Mouse (Mus musculus): ENCODE measurements around the gene Dhrs1. TPM values are rescaled to one million over a fixed set of nuclear protein-coding genes. Genes with fewer than 3 reads are reported as not detected.
"Not testable (repeated sequence)": the region's sequence is repeated elsewhere in the genome, so short reads cannot be mapped to it uniquely, and the experiment has no call there.

Dhrs1 gene
- polyA plus RNA-seq, 1 experiment from 2014 or later: 65.9 TPM

DNA sequence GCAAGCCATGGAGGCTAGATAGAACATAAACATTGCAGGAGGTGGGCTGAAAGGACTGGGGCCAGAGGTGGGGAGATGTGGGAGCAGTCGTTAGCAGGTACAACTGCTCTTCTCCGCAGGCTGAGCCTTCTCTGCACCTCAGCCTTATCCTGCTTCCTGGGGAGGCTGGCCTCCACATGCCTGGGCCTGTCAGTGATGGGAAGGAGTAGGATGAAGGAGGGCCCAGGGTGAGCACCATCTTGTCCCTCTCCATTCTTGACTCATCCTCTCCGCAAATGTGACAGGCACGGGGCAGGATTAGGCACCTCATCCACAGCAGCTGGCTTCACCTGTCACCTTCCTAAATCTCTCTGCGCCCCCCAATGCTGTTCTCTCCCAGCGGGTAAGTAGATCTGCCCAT is 15.7 kb upstream of the Dhrs1 start, which contains the start of gene Ltb4r2:
Gene Ltb4r2 (plus strand): TSS at position 266 of the 400 bp plus-strand sequence.
- H3K4me3 ChIP-seq: peak within 1 kb of the TSS; percentile 53
- H3K9me3 ChIP-seq: no peaks in the 10 kb centered on the region
- H3K9ac ChIP-seq (replicated peaks): peak within 1 kb of the TSS; percentile 69
- peaks cover 14% of the 10 kb centered on the region for H3K4me1 ChIP-seq
- H3K36me3 ChIP-seq: peaks cover 1% of the 10 kb centered on the region; the same call in 1 of the 2 replicates
- H3K27ac ChIP-seq (replicated peaks): 0 out of 2 replicates have a peak within 1 kb of the TSS, but pooled peaks have one; percentile 12
- peak within 1 kb of the TSS; percentile 95 for H3K4me2 ChIP-seq (replicated peaks)
- WGBS: 78% methylated on average over 6 of the region's 6 CpGs
- ATAC-seq (ENCODE audit: low FRiP score, low read depth): no peak
- H3K27me3 ChIP-seq: peaks cover 58% of the 10 kb centered on the region

DNA sequence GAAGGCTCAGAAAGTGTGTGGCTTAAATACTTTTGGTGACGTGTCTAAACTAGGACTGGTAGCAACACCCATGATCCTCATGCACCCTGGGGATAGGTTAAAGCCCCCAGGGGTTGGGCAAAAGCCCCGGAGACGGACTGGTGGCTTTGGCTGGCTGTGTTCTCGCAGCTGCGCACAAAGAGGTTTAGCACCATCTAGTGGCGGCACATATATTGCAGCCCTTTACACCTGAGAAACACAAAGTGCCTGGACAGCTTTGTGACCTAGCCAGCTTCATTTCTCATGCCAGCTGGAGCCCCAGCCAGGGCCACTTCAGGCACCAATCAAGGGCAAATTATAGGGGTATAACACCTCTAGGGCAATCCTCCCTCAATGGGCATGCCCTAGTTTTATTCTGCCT is 14.7 kb upstream of the Dhrs1 start:
- H3K4me3 ChIP-seq; H3K9ac ChIP-seq (replicated peaks); H3K27ac ChIP-seq (replicated peaks); H3K9me3 ChIP-seq: not testable (repeated sequence)
- peaks cover 11% of the 10 kb centered on the region for H3K36me3 ChIP-seq
- H3K4me1 ChIP-seq: peaks cover 14% of the 10 kb centered on the region
- H3K27me3 ChIP-seq: peaks cover 48% of the 10 kb centered on the region
- 0% methylated on average over 6 of the region's 6 CpGs for WGBS
- ATAC-seq (ENCODE audit: low FRiP score, low read depth): peak; percentile 28
- peak overlapping the region; percentile 34 for H3K4me2 ChIP-seq (replicated peaks)

DNA sequence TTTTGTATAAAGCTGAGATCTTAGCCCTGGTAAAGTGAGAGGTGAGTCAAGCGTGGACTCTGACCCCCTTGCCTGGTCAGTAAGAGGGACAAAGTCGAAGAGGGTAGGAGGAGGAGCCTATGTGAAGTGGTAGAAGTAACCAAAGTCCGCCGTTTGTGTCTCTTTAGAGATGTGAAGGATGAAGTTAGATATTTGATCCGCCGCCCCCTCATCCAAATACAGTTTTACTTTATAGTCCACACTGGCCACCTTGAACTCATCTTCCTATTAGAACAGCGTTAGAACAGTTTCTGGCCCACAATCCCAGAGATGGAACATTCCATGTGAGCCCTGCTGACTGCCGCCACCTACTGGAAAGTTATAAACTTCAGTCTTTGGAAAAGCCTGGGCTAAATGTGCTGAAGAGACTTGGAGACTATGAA is 12.9 kb upstream of the Dhrs1 start, which contains the start of gene Cideb:
Gene Cideb (minus strand): TSS at position 96 of the 422 bp plus-strand sequence.
- H3K27ac ChIP-seq (replicated peaks): no peak within 1 kb of the TSS
- WGBS: 18% methylated on average over 8 of the region's 8 CpGs
- H3K27me3 ChIP-seq: peaks cover 32% of the 10 kb centered on the region
- ATAC-seq (ENCODE audit: low FRiP score, low read depth): no peak
- H3K9ac ChIP-seq (replicated peaks): no peak within 1 kb of the TSS
- no peak within 1 kb of the TSS for H3K4me3 ChIP-seq
- H3K9me3 ChIP-seq: no peaks in the 10 kb centered on the region
- no peak within 1 kb of the TSS for H3K4me2 ChIP-seq (replicated peaks)
- H3K4me1 ChIP-seq: peaks cover 14% of the 10 kb centered on the region
- peaks cover 29% of the 10 kb centered on the region for H3K36me3 ChIP-seq

DNA sequence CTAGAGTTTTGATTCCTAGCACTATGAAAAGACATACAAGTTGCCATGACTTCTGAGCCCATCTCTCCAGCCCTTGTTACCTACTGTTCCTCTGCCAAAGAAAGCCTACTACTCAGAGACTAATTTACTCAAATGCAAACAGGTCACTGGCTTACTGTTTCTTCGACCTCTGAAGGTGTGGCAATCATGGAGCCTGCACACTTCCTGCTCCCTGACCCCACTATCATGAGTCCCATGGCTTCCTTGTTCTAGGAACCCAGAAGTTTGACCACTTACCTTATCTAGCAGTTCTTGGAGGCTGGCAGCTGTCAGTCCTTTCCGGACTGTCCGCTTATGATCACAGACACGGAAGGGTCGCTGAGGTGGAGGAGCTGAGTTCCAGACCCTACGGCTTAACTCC is 12.1 kb upstream of the Dhrs1 start:
- no peak for ATAC-seq (ENCODE audit: low FRiP score, low read depth)
- Histone ChIP-seq H3K36me3 (peaks cover 37% of the 10 kb centered on the region), H3K9me3 (no peaks in the 10 kb centered on the region), H3K27ac (replicated peaks) (no peak overlapping the region), H3K4me3 (no peak overlapping the region), H3K9ac (replicated peaks) (no peak overlapping the region), H3K27me3 (peaks cover 24% of the 10 kb centered on the region), H3K4me2 (replicated peaks) (no peak overlapping the region), H3K4me1 (peaks cover 10% of the 10 kb centered on the region)
- 89% methylated on average over 6 of the region's 6 CpGs for WGBS

DNA sequence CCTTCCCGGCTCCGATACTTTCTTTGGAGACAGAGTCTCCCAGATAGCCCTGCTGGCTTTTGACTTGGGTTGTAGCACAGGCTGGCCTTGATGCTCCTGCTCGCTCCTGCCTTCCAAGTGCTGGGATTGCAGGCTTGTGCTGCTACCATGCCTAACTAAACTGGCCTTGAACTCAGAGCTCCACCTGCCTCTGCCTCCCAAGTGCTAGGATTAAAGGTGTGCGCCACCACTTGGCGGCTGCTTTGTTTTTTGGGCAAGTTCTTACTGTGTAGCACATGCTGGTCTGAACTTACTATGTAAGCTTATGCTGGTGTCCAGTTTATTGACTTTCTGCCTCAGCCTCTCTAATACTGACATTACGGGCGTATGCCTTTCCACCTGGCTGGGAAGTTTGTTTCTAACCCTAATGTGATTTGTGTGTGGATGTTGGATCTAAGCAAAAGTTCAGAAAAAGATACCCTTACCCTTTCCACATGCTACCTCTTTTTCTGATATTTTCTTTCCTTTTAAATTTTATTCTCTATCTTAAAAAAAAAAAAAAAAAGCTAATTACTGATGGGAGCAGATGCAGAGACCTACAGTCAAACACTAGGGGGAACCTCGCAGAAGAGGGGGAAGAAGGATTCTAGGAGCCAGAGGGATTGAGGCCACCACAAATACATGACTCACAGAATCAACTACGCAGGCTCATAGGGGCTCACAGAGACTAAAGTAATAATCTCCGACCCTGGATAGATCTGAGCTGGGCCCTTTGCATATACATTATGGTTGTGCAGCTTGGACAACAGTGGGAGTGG is 1.8 kb upstream of the Dhrs1 start:
- Histone ChIP-seq H3K27me3 (no peaks in the 10 kb centered on the region), H3K36me3 (peaks cover 39% of the 10 kb centered on the region), H3K4me2 (replicated peaks) (peak overlapping the region; percentile 96; the same call in 1 of the 2 replicates), H3K4me1 (peaks cover 29% of the 10 kb centered on the region), H3K9ac (replicated peaks) (no peak overlapping the region), H3K4me3 (peak overlapping the region; percentile 92; the same call in 1 of the 2 replicates), H3K9me3 (no peaks in the 10 kb centered on the region), H3K27ac (replicated peaks) (no peak overlapping the region)
- no peak for ATAC-seq (ENCODE audit: low FRiP score, low read depth)
- 93% methylated on average over 10 of the region's 10 CpGs for WGBS

DNA sequence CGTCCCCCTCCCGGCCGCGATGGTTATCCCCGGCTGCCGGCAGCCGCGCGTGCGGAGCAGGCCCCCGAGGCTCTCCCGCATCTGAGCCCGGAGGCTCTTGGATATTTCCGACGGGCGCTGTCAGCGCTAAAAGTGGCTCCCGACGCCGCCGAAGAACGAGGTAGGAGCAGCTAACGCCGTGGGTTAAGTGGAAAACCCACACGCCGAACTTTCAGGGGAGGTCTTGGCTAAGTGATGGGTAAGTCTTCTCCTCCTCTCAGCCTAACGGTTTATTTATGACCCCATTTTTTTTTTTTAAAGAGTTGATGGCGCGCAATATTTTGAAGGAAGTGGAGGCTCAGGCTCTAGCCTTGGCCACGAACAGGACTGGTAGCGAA is 359 bp upstream of the Dhrs1 start:
- Histone ChIP-seq H3K27me3 (no peaks in the 10 kb centered on the region), H3K4me1 (peaks cover 29% of the 10 kb centered on the region), H3K9me3 (no peaks in the 10 kb centered on the region), H3K27ac (replicated peaks) (no peak overlapping the region), H3K4me2 (replicated peaks) (peak overlapping the region; percentile 96), H3K36me3 (peaks cover 28% of the 10 kb centered on the region), H3K9ac (replicated peaks) (peak overlapping the region; percentile 83), H3K4me3 (peak overlapping the region; percentile 92)
- ATAC-seq (ENCODE audit: low FRiP score, low read depth): no peak; the same call in 1 of the 2 replicates
- under 1% methylated on average over 31 of the region's 31 CpGs for WGBS

DNA sequence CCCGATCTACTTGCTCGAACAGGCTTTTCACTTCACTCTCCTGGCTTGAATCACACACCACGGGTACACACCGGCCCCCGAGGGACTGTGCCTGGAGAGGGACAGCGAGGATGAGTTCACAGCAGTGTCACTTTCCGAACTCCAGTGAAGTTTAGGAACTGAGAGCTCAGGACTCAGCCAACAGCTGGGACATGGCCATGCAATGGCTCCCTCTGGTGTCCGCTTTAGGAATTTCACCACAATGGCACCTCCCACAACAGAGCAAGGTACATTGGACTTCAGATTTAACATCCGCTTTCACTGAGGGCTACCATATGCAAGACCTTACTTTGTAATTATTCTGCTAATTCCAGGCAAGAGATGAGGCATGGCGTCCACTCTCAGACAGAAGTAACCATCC is 1.8 kb downstream of the Dhrs1 start:
- no peak overlapping the region for H3K9ac ChIP-seq (replicated peaks)
- peaks cover 29% of the 10 kb centered on the region for H3K4me1 ChIP-seq
- ATAC-seq (ENCODE audit: low FRiP score, low read depth): peak; percentile 61
- H3K36me3 ChIP-seq: peaks cover 29% of the 10 kb centered on the region
- H3K9me3 ChIP-seq: no peaks in the 10 kb centered on the region
- 26% methylated on average over 10 of the region's 10 CpGs for WGBS
- H3K27ac ChIP-seq (replicated peaks): no peak overlapping the region
- no peaks in the 10 kb centered on the region for H3K27me3 ChIP-seq
- no peak overlapping the region for H3K4me3 ChIP-seq
- H3K4me2 ChIP-seq (replicated peaks): 0 out of 2 replicates have a peak overlapping the region, but pooled peaks have one; percentile 7

DNA sequence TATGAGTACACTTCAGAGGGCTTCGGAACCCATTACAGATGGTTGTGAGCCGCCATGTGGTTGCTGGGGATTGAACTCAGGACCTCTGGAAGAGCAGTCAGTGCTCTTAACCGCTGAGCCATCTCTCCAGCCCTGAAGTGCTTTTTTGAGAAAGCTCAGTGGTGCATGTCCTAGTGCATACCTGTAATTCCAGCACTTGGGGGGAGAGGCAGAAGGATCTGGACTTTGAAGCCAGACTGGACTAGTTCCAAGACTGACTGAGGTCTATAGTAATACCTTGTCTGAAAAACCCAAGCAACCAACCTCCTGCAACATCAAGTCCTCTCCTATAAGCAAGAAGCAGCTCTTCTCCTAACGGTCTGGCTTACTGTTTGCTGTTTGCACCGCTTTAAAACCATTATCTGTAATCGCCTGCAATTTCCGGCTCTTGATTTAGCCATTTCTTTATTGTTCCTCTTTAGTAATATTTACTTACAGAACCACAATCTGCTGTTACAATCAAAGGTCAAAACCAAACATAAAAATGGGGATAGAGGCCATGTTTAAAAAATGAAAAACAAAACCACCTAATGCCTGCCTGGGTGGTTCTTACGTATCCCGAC is 8.3 kb downstream of the Dhrs1 start:
- Histone ChIP-seq H3K4me2 (replicated peaks) (no peak overlapping the region), H3K4me1 (no peaks in the 10 kb centered on the region), H3K4me3 (no peak overlapping the region), H3K27me3 (no peaks in the 10 kb centered on the region), H3K36me3 (peaks cover 31% of the 10 kb centered on the region), H3K9ac (replicated peaks) (no peak overlapping the region), H3K27ac (replicated peaks) (no peak overlapping the region), H3K9me3 (no peaks in the 10 kb centered on the region)
- 88% methylated on average over 9 of the region's 9 CpGs for WGBS
- no peak for ATAC-seq (ENCODE audit: low FRiP score, low read depth)

DNA sequence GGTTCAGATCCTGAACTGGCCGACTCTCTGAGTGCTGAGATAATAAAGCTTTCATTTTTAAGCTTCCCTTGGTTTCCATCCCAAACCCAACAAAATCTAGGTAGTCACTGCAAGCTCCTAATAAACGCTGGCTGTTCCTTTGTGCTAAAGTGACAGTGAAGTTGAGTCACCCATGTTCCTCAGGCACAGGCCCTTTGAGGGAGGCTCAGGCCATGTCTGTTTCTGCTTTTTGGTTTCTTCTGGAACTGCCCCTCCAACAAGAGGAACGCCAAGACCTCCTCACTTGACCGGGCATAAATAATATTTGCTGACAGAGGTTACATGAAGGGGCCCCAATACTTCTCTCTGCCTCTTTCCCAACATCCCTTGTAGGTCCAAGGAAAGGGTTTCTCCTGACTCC is 9.7 kb downstream of the Dhrs1 start:
- ATAC-seq (ENCODE audit: low FRiP score, low read depth): no peak
- no peak overlapping the region for H3K27ac ChIP-seq (replicated peaks)
- peaks cover 28% of the 10 kb centered on the region for H3K36me3 ChIP-seq
- no peak overlapping the region for H3K9ac ChIP-seq (replicated peaks)
- H3K4me3 ChIP-seq: no peak overlapping the region
- H3K4me2 ChIP-seq (replicated peaks): no peak overlapping the region
- H3K9me3 ChIP-seq: no peaks in the 10 kb centered on the region
- no peaks in the 10 kb centered on the region for H3K4me1 ChIP-seq
- WGBS: 82% methylated on average over 4 of the region's 4 CpGs
- no peaks in the 10 kb centered on the region for H3K27me3 ChIP-seq

DNA sequence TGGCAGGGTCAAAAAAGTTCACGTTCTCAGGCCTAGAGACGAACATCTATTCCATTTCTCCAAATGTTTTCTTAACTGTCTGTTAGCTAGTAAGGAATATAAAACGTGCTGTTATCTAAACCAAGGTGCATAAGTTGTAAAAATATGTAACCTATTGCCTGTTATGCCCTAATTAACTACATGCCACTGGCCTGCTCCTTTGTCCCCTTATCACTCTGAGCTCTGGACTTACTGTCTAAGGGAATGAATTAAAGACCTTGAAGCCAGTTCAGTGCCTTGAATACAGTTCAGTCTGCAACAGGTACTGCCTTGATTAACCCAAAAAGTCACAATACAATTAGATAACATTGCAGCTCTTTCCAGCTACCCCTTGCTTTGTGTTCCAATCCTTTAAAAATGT is 10.2 kb downstream of the Dhrs1 start:
- Histone ChIP-seq H3K9me3 (no peaks in the 10 kb centered on the region), H3K4me3 (no peak overlapping the region), H3K36me3 (peaks cover 24% of the 10 kb centered on the region), H3K4me2 (replicated peaks) (no peak overlapping the region), H3K9ac (replicated peaks) (no peak overlapping the region), H3K27me3 (no peaks in the 10 kb centered on the region), H3K27ac (replicated peaks) (no peak overlapping the region), H3K4me1 (no peaks in the 10 kb centered on the region)
- 77% methylated on average over 3 of the region's 3 CpGs for WGBS
- ATAC-seq (ENCODE audit: low FRiP score, low read depth): no peak

DNA sequence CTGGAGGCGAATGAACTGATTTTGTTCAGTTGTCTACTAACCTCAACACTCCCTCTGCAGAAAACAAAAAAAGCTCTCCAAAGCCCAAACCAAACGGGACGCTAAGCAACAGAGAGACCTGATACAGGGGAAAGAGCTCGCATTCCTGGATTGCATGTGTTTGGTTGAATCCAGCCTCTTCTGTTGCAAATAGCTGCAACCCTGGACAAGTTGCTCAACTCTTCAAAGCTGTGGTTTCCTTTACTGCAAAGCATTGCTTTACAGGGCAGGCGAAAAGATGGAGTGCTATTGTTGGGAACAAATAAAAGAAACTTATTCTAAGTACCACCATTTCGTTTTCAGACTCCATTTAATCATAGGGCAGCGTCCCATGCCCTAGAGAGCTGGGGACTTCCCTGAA is 10.6 kb downstream of the Dhrs1 start:
- Histone ChIP-seq H3K9ac (replicated peaks) (no peak overlapping the region), H3K27me3 (no peaks in the 10 kb centered on the region), H3K36me3 (peaks cover 19% of the 10 kb centered on the region), H3K4me3 (no peak overlapping the region), H3K9me3 (no peaks in the 10 kb centered on the region), H3K4me2 (replicated peaks) (no peak overlapping the region), H3K27ac (replicated peaks) (no peak overlapping the region), H3K4me1 (no peaks in the 10 kb centered on the region)
- WGBS: 75% methylated on average over 7 of the region's 7 CpGs
- no peak for ATAC-seq (ENCODE audit: low FRiP score, low read depth)

DNA sequence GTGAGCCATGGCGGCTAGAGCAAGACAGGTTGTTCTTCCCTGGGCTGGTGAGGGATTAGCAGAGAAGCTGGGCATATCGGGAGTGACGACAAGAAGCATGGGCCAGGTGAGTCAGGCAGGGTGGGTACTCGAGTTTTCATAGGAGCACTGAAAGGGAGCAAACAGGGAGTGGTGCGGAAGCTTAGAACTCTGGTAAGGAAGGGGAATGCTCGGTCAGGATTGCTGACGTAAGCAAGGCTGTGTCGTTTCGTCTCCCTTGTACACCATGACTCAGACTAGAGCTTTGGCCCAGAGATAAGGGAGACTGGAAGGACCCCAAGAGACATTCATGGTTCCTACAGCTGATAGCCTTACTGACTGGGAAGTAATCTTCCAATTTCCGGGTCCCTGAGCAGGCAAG is 11.6 kb downstream of the Dhrs1 start:
- H3K27ac ChIP-seq (replicated peaks): no peak overlapping the region
- H3K27me3 ChIP-seq: no peaks in the 10 kb centered on the region
- H3K4me3 ChIP-seq: no peak overlapping the region
- H3K9ac ChIP-seq (replicated peaks): no peak overlapping the region
- peaks cover 10% of the 10 kb centered on the region for H3K36me3 ChIP-seq
- no peak overlapping the region for H3K4me2 ChIP-seq (replicated peaks)
- no peaks in the 10 kb centered on the region for H3K9me3 ChIP-seq
- 74% methylated on average over 10 of the region's 10 CpGs for WGBS
- H3K4me1 ChIP-seq: no peaks in the 10 kb centered on the region
- ATAC-seq (ENCODE audit: low FRiP score, low read depth): no peak
